Mouse (Mus musculus): Measurements from ENCODE around the gene Grid1. TPM values are rescaled to one million over a fixed set of nuclear protein-coding genes. Genes with fewer than 3 reads are reported as not detected.

Grid1 gene
- polyA plus RNA-seq, 1 experiment from 2014 or later = 0.65 TPM

GRCm38 (mm10) chr14:34963616-34964168, 143.8 kb downstream of the Grid1 start:
- Histone ChIP-seq H3K9me3 (no peaks in the 10 kb centered on the region), H3K27ac (no peak overlapping the region), H3K4me1 (no peaks in the 10 kb centered on the region), H3K36me3 (no peaks in the 10 kb centered on the region), H3K9ac (no peak overlapping the region), H3K4me3 (no peak overlapping the region), H3K4me2 (replicated peaks) (no peak overlapping the region), H3K27me3 (no peaks in the 10 kb centered on the region)
- no peak for ATAC-seq (ENCODE audit: insufficient number of reproducible peaks, insufficient read depth, low FRiP score, low TSS enrichment)
- 86% methylated on average over 4 of the region's 4 CpGs for WGBS

GRCm38 (mm10) chr14:34969102-34969819, 149.4 kb downstream of the Grid1 start:
- no peak overlapping the region for H3K4me3 ChIP-seq
- peak; percentile 64; the same call in 1 of the 2 replicates for ATAC-seq (ENCODE audit: insufficient number of reproducible peaks, insufficient read depth, low FRiP score, low TSS enrichment)
- 36% methylated on average over 6 of the region's 6 CpGs for WGBS
- no peaks in the 10 kb centered on the region for H3K27me3 ChIP-seq
- no peak overlapping the region for H3K4me2 ChIP-seq (replicated peaks)
- no peaks in the 10 kb centered on the region for H3K4me1 ChIP-seq
- H3K36me3 ChIP-seq = no peaks in the 10 kb centered on the region
- H3K9me3 ChIP-seq = no peaks in the 10 kb centered on the region
- H3K27ac ChIP-seq = no peak overlapping the region
- H3K9ac ChIP-seq = no peak overlapping the region

GRCm38 (mm10) chr14:34972930-34973329, 153.0 kb downstream of the Grid1 start:
- Histone ChIP-seq H3K36me3 (no peaks in the 10 kb centered on the region), H3K9ac (no peak overlapping the region), H3K4me1 (no peaks in the 10 kb centered on the region), H3K27me3 (no peaks in the 10 kb centered on the region), H3K27ac (no peak overlapping the region), H3K9me3 (no peaks in the 10 kb centered on the region), H3K4me3 (no peak overlapping the region), H3K4me2 (replicated peaks) (no peak overlapping the region)
- ATAC-seq (ENCODE audit: insufficient number of reproducible peaks, insufficient read depth, low FRiP score, low TSS enrichment) = no peak
- 74% methylated on average over 3 of the region's 3 CpGs for WGBS

DNA sequence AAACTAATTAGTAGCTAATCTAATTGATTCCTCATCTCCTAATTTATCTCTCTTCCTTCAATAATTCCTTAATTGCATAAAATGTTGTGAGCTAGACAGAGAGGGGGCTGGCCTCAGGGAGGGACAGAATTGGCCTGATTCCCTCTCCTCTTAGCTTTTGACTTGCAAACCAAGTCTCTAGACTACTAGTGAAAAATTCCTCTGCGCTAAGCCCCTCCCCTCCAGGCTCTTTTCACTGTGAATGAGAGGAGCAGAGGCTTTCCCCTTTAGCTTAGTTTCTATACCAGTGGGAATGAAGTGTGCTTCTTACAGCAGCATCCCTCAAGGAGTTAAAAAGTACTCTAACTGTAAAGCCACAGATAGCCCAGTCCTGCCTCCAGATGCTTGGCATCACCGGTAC, 160.8 kb downstream of the Grid1 start:
- Histone ChIP-seq H3K36me3 (no peaks in the 10 kb centered on the region), H3K4me1 (no peaks in the 10 kb centered on the region), H3K4me2 (replicated peaks) (no peak overlapping the region), H3K9ac (no peak overlapping the region), H3K9me3 (no peaks in the 10 kb centered on the region), H3K27me3 (no peaks in the 10 kb centered on the region), H3K27ac (no peak overlapping the region), H3K4me3 (no peak overlapping the region)
- WGBS = 18% methylated on average over 2 of the region's 2 CpGs
- no peak for ATAC-seq (ENCODE audit: insufficient number of reproducible peaks, insufficient read depth, low FRiP score, low TSS enrichment)

- WGBS = 80% methylated on average over 5 of the region's 5 CpGs
- Histone ChIP-seq H3K4me1 (no peaks in the 10 kb centered on the region), H3K9me3 (no peaks in the 10 kb centered on the region), H3K27ac (no peak overlapping the region), H3K4me2 (replicated peaks) (no peak overlapping the region), H3K4me3 (no peak overlapping the region), H3K36me3 (no peaks in the 10 kb centered on the region), H3K9ac (no peak overlapping the region), H3K27me3 (no peaks in the 10 kb centered on the region)
- ATAC-seq (ENCODE audit: insufficient number of reproducible peaks, insufficient read depth, low FRiP score, low TSS enrichment) = no peak
Measured at GRCm38 (mm10) chr14:34989131-34989530, 169.2 kb downstream of the Grid1 start.

DNA sequence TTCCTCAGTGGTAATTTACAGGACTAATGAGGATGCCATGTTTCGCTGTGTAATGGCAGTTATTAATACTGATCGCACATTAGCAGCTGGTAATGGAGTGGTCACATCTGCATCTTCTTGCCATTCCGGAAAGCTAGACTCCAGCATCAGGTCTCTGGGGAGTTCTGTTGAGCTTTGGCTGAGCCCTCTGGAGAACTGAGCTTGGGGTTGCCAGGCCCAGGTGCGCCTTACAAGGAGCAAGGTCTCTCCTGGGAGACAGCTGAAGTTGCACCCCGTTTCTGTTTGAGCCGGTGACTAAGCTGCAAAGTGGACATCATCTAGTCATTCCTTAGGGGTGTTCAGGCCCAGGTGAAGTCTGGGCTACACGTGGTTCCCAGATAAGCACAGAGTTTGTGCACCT, 186.8 kb downstream of the Grid1 start:
- Histone ChIP-seq H3K4me2 (replicated peaks) (no peak overlapping the region), H3K4me3 (no peak overlapping the region), H3K27me3 (no peaks in the 10 kb centered on the region), H3K4me1 (no peaks in the 10 kb centered on the region), H3K36me3 (no peaks in the 10 kb centered on the region), H3K9ac (no peak overlapping the region), H3K27ac (no peak overlapping the region), H3K9me3 (no peaks in the 10 kb centered on the region)
- ATAC-seq (ENCODE audit: insufficient number of reproducible peaks, insufficient read depth, low FRiP score, low TSS enrichment) = no peak
- WGBS = 84% methylated on average over 7 of the region's 7 CpGs

- Histone ChIP-seq H3K36me3 (no peaks in the 10 kb centered on the region), H3K4me1 (no peaks in the 10 kb centered on the region), H3K27ac (no peak overlapping the region), H3K9me3 (no peaks in the 10 kb centered on the region), H3K4me3 (no peak overlapping the region), H3K4me2 (replicated peaks) (no peak overlapping the region), H3K9ac (no peak overlapping the region), H3K27me3 (no peaks in the 10 kb centered on the region)
- ATAC-seq (ENCODE audit: insufficient number of reproducible peaks, insufficient read depth, low FRiP score, low TSS enrichment) = no peak
- WGBS = 45% methylated on average over 3 of the region's 3 CpGs
Measured at GRCm38 (mm10) chr14:35008674-35009073, 188.8 kb downstream of the Grid1 start.

DNA sequence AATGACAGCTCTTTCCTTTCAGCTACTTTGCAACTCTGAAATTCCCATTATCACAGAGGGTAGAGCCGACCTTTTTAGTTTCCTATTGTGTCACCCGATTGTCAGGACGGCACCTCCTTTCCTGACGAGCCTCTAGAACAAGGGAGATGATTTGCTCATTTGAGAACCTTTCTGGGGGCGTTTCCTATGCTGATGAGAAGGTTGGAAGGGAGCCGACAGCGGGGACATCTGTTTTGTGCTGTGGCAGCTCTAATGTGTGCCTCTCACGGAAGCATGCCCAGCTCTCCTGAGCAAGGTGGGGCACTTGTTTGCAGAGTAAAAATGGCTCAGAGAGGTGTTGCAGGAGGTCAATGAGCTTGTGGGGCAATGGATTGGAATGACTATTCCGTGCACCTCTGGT, 189.2 kb downstream of the Grid1 start:
- Histone ChIP-seq H3K4me1 (no peaks in the 10 kb centered on the region), H3K4me3 (no peak overlapping the region), H3K4me2 (replicated peaks) (no peak overlapping the region), H3K9ac (no peak overlapping the region), H3K9me3 (no peaks in the 10 kb centered on the region), H3K27ac (no peak overlapping the region), H3K27me3 (no peaks in the 10 kb centered on the region), H3K36me3 (no peaks in the 10 kb centered on the region)
- WGBS = 24% methylated on average over 9 of the region's 9 CpGs
- no peak for ATAC-seq (ENCODE audit: insufficient number of reproducible peaks, insufficient read depth, low FRiP score, low TSS enrichment)

- no peak overlapping the region for H3K4me2 ChIP-seq (replicated peaks)
- no peaks in the 10 kb centered on the region for H3K36me3 ChIP-seq
- H3K9me3 ChIP-seq = no peaks in the 10 kb centered on the region
- no peak overlapping the region for H3K9ac ChIP-seq
- no peak overlapping the region for H3K27ac ChIP-seq
- no peak for ATAC-seq (ENCODE audit: insufficient number of reproducible peaks, insufficient read depth, low FRiP score, low TSS enrichment)
- no peak overlapping the region for H3K4me3 ChIP-seq
- WGBS = 85% methylated on average over 8 of the region's 8 CpGs
- no peaks in the 10 kb centered on the region for H3K4me1 ChIP-seq
- H3K27me3 ChIP-seq = no peaks in the 10 kb centered on the region
Measured at GRCm38 (mm10) chr14:35026686-35027085, 206.8 kb downstream of the Grid1 start.

DNA sequence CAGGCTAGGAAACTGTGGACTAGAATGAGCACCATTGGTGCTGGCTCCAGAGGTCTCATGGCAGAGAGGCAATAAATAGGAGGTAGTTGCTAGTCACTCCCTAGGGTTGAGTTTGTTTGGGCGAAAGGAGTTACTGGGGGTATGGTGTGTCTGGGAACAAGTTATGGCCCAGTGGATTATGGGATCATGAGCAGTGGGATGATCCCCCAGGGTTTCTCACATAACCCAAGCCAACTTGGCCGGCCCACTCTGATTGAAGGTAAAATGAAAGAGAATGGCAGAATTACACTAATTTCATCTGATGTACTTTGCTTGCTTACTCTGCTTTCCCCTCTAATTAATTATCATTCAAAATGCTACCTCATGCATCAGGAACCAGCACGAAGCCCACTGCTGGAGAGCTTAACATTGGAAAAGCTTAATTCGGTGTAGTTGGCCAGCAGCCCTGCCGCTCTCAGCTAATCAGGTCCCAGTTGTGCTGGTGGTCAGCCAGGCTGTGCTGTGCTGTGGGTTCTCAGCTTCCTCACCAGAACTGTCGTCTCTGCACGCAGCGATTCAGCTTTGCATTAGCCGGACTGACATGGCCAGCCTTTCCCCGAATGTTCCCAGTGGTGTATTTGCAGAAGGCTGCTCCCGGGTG, 207.7 kb downstream of the Grid1 start:
- ATAC-seq (ENCODE audit: insufficient number of reproducible peaks, insufficient read depth, low FRiP score, low TSS enrichment) = no peak
- no peaks in the 10 kb centered on the region for H3K36me3 ChIP-seq
- H3K9me3 ChIP-seq = no peaks in the 10 kb centered on the region
- no peak overlapping the region for H3K27ac ChIP-seq
- no peak overlapping the region for H3K4me2 ChIP-seq (replicated peaks)
- no peaks in the 10 kb centered on the region for H3K27me3 ChIP-seq
- 73% methylated on average over 11 of the region's 11 CpGs for WGBS
- H3K9ac ChIP-seq = no peak overlapping the region
- H3K4me3 ChIP-seq = no peak overlapping the region
- no peaks in the 10 kb centered on the region for H3K4me1 ChIP-seq

GRCm38 (mm10) chr14:35029626-35030025, 209.7 kb downstream of the Grid1 start:
- no peak overlapping the region for H3K4me2 ChIP-seq (replicated peaks)
- no peak overlapping the region for H3K4me3 ChIP-seq
- H3K4me1 ChIP-seq = no peaks in the 10 kb centered on the region
- H3K9me3 ChIP-seq = no peaks in the 10 kb centered on the region
- no peaks in the 10 kb centered on the region for H3K36me3 ChIP-seq
- no peak for ATAC-seq (ENCODE audit: insufficient number of reproducible peaks, insufficient read depth, low FRiP score, low TSS enrichment)
- WGBS = 98% methylated on average over 2 of the region's 2 CpGs
- H3K9ac ChIP-seq = no peak overlapping the region
- no peak overlapping the region for H3K27ac ChIP-seq
- H3K27me3 ChIP-seq = no peaks in the 10 kb centered on the region

DNA sequence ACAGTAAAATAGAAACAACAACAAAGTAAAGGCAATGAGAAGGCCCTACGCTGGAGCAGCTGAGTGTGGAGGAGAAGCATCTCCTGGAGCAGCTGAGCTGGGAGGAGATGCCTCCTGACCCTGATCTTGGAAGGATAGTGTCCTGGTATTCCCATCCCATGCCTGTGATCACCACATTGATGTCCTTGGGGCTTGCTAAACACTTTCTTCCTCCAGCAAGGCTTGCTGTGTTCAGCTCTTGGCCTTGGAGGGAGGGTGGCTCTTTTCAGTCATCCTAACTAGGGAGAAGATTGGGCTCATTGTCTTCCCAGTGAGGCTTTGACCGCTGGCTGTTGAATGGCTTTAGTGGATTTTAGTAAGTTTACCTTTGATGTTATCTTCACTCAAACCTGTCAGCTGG, 210.4 kb downstream of the Grid1 start:
- H3K27me3 ChIP-seq = no peaks in the 10 kb centered on the region
- no peak overlapping the region for H3K9ac ChIP-seq
- no peaks in the 10 kb centered on the region for H3K4me1 ChIP-seq
- H3K27ac ChIP-seq = no peak overlapping the region
- no peak for ATAC-seq (ENCODE audit: insufficient number of reproducible peaks, insufficient read depth, low FRiP score, low TSS enrichment)
- 81% methylated on average over 2 of the region's 2 CpGs for WGBS
- no peaks in the 10 kb centered on the region for H3K36me3 ChIP-seq
- H3K4me2 ChIP-seq (replicated peaks) = no peak overlapping the region
- H3K4me3 ChIP-seq = no peak overlapping the region
- H3K9me3 ChIP-seq = no peaks in the 10 kb centered on the region

Measured in embryonic facial prominence, embryonic 12.5 days (tissue).